Mouse (Mus musculus): ENCODE measurements around the gene Kcnk2.

Gene Kcnk2

GRCm38 (mm10) chr1:189402223-189402943 lies at the start of gene Kcnk2:
TSS of gene Kcnk2 (minus strand) at chr1:189402273.
- in situ Hi-C loops (cut with MboI; ENCODE audit: unreplicated experiment in 2 of 2): no loop called here

GRCm38 (mm10) chr1:189440741-189441140 lies 38.7 kb upstream of the Kcnk2 start:
- in situ Hi-C loops (cut with MboI; ENCODE audit: unreplicated experiment in 2 of 2): no loop called here

DNA sequence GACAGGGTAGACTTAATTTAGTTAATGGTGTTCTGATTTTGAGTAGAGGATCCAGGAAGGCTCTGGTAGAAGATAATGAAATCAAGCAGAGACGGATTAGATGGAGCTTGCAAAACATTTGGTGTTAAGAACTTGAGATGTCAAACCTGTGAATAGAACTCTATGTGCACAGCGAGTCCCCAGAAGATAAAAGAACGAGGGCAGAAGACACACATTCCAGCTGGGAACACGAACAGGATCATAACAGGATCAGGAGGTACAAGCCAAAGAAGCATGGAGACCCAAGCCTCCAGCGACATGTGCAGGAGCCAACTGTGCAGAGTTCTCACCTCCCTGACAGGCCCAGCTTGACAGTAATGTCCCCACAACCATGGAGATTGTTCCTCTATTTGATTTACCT lies 35.1 kb upstream of the Kcnk2 start:
- in situ Hi-C loops (cut with MboI; ENCODE audit: unreplicated experiment in 2 of 2): no loop called here

- in situ Hi-C loops (cut with MboI; ENCODE audit: unreplicated experiment in 2 of 2): no loop called here
Observed at GRCm38 (mm10) chr1:189435452-189435851, 33.4 kb upstream of the Kcnk2 start.

DNA sequence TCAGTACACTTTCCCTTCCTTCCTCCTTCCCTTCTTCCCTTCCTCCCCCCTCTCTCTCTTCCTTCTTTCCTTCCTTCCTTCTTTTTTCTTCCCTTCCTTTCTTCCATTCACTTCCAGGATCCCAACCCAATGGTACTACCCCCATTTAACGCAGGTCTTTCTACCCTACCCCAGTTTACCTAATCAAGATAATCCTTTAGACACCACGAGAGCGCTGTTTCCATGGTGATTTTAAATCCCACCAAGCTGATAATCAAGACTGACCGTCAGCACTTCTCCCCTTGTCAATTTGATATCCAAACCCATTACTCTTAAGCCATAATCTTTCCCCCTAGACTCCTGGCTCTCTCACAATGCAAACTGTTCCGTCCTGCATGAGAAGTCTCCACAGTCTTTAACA lies 29.4 kb upstream of the Kcnk2 start:
- in situ Hi-C loops (cut with MboI; ENCODE audit: unreplicated experiment in 2 of 2): no loop called here

GRCm38 (mm10) chr1:189430534-189430933 lies 28.5 kb upstream of the Kcnk2 start:
- in situ Hi-C loops (cut with MboI; ENCODE audit: unreplicated experiment in 2 of 2): no loop called here

- in situ Hi-C loops (cut with MboI; ENCODE audit: unreplicated experiment in 2 of 2): no loop called here
Observed at GRCm38 (mm10) chr1:189429566-189429965, 27.5 kb upstream of the Kcnk2 start.

DNA sequence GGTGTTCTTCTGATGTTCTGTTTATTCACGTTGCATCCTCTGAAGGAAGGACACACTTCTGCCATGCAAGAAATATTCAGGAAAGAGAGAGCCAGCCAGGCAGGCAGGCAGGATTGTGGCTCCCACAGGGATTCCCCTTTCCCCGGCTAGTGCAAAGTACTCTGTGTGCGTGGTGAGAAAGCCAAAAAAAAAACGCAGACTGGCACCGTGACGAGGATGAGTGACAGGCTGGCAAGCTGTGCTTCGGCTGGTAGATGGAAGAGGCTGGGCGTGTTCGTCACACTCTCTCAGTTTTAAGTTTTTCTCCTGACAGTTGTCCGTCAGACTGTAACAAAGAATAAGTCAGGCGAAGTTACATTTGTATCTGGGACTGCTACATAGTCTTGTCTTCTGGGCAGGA lies 24.2 kb upstream of the Kcnk2 start:
- in situ Hi-C loops (cut with MboI; ENCODE audit: unreplicated experiment in 2 of 2): no loop called here

DNA sequence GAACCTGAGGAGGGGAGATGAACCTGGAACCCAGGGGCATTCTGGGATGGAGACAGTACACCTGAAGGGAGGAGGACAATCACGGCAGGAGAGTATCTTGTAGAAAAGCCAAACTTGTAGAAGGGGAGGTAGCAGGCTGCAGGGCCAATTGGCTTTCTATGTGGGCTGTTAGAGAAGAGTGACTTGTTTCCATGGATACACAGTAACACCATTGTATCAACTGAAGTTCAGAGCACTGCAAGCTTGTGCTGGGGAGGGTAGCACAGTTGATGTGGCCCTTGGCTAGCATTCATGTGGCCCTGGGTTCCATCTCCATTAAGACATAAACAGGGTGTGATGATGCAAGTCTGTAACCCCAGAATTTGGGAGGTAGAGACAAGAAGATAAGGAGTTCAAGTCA lies 17.8 kb upstream of the Kcnk2 start:
- in situ Hi-C loops (cut with MboI; ENCODE audit: unreplicated experiment in 2 of 2): no loop called here

- in situ Hi-C loops (cut with MboI; ENCODE audit: unreplicated experiment in 2 of 2): no loop called here
Observed at GRCm38 (mm10) chr1:189409906-189410305, 7.8 kb upstream of the Kcnk2 start.

GRCm38 (mm10) chr1:189405221-189405620 lies 3.1 kb upstream of the Kcnk2 start:
- in situ Hi-C loops (cut with MboI; ENCODE audit: unreplicated experiment in 2 of 2): no loop called here

GRCm38 (mm10) chr1:189403546-189403945 lies 1.5 kb upstream of the Kcnk2 start:
- in situ Hi-C loops (cut with MboI; ENCODE audit: unreplicated experiment in 2 of 2): no loop called here

GRCm38 (mm10) chr1:189403139-189403538 lies 1.1 kb upstream of the Kcnk2 start:
- in situ Hi-C loops (cut with MboI; ENCODE audit: unreplicated experiment in 2 of 2): no loop called here

DNA sequence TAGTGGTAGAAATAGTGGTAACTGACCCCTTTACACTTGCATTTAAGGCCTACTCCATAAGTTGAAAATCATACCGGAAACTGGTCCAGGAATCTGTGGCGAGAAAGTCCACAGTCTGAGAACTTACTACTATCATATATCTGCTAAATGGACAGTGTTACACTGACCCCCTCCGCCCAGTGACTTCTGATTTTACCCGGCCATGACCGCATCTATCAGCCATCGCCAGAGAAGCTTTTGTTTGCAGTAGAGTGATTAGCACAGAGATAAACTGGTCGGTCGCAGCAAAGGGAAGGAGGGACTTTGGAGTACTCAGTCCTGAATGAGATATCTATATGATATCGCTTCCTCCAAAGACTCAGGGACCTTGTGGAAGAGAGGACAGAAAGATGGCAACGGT lies 15.2 kb downstream of the Kcnk2 start:
- in situ Hi-C loops (cut with MboI; ENCODE audit: unreplicated experiment in 2 of 2): no loop called here

GRCm38 (mm10) chr1:189386141-189386540 lies 15.9 kb downstream of the Kcnk2 start:
- in situ Hi-C loops (cut with MboI; ENCODE audit: unreplicated experiment in 2 of 2): no loop called here

DNA sequence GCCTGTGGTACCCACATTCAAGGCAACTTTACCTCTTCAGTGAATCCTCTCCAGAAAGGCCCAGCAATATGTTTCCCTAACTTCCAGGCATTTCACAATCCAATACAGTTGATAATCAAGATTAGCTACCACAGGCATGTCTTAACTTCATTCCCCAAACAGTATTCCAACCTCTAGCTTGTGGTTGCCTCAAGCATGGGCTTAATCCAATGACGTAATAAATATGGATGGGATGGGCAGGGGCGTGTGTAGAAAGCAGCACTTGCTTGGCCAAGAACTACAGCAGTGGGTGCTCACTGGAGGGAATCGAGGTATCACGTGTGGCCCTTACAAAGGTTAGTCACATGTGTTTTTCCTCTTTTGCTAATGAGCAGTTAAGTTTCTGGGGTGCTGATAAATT lies 34.4 kb downstream of the Kcnk2 start:
- in situ Hi-C loops (cut with MboI; ENCODE audit: unreplicated experiment in 2 of 2): no loop called here

DNA sequence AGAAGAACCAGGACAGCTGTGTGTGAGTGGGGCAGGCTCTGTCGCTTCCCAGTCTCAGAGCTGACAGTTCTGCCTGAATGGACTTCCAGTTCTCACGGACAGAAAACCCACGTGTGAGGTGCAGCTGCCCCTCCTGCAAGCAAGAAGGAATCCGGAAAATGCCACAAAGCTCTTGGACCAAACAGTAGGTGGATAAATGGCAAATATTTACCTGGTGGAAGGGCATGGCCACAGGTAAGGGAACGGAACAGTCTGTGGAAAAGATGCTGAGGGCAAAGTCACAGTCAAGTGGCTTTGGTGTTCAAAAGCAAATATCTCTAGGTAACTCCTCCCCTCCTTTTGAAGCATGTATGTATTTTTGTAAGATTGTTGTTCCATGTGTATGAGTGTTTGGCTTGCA lies 37.9 kb downstream of the Kcnk2 start:
- in situ Hi-C loops (cut with MboI; ENCODE audit: unreplicated experiment in 2 of 2): no loop called here

DNA sequence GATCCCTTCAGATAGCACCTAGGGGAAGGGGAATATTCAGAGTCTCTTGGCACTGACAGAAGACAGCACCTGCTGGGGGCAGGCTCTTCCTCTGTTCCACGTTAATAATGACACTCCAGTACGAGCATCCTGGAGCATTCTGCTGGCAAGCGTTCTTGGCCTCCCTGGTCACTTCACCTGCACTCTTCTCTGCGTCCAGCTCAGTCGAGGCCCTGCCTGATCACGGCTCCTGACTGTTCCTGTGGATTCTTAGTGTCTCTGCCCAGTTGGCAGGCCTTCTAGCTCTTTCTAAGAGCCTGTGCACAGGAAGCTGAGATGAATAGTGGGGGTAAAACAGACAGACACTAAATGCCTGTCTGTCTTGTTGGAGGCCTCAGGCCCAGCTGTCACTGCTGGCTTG lies 39.5 kb downstream of the Kcnk2 start:
- in situ Hi-C loops (cut with MboI; ENCODE audit: unreplicated experiment in 2 of 2): no loop called here

DNA sequence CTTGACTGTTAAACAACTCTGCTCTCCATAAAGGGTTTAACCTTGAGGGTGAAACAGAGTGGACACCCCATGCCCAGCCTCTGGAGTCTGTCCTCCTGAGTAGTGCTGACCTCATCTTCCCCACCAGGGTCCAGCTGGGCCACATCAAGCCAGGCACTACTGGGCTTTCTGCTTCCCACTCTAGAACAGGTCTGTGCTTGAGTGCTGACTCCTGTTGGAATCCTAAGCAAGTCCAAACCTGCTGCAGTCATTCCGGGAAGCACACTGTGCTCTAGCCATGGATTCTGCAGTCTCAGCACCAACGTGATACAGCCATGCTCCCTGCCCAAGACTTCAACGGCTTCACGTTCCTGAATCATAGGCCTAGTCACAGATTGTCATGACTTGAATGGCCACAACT lies 42.4 kb downstream of the Kcnk2 start:
- in situ Hi-C loops (cut with MboI; ENCODE audit: unreplicated experiment in 2 of 2): no loop called here

DNA sequence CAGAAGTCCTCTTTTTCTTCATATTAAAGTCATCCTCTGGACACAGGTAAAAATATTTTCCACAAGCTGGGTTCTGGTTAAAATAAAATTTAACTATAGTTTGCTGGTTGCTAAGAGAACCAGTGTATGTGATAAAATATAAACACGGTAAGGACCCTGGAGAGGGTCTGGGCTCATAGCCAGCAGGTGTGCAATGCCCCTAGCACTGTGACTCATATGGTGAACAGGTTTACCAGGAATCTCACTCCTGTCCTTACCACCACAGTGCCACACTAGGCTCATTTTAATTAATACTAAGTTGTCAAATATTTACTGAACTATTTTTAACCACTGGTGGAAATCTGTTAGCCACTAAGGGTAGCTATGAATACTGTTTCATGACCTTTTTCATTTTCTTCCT lies 48.2 kb downstream of the Kcnk2 start:
- in situ Hi-C loops (cut with MboI; ENCODE audit: unreplicated experiment in 2 of 2): no loop called here

DNA sequence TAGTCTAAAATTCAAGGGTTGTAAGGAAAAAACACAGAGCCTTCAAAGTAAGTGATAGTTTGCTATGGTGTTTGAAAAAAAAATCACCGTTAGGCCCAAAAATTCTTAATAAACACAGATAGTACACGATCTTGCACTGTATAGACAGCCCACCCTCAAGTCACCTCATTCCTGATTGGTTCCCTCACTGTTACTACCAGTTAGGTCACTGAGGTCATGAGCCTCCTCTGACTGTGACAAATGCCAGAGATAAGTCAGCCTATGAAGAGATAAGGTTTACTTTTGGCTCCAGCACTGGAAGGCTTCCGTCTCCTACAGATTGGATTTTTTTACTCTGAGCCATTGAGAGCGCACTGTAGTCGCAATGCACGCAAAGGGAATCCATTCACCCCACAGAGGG lies 50.3 kb downstream of the Kcnk2 start:
- in situ Hi-C loops (cut with MboI; ENCODE audit: unreplicated experiment in 2 of 2): no loop called here

- in situ Hi-C loops (cut with MboI; ENCODE audit: unreplicated experiment in 2 of 2): no loop called here
Observed at GRCm38 (mm10) chr1:189349205-189349604, 52.9 kb downstream of the Kcnk2 start.

DNA sequence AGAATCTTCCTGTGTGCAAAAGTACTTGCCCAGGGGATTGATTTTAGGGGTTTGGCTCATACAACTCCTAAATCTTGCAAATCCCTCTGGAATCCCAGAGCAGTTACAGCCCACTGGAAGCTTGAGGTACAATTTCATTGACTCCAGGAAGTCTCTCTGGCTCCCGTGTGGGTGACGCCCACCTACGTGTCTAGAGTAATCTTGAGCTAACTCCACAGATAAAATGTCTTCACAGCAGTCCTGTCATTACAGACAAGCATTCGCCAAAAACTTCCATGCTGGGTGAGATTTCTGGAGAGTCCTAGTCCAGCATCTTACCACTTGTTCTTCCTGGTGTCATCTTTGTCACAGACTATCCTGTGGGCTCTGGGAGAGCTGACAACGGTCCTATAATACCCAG lies 56.9 kb downstream of the Kcnk2 start:
- in situ Hi-C loops (cut with MboI; ENCODE audit: unreplicated experiment in 2 of 2): no loop called here
